Mouse (Mus musculus) retina, postnatal 7 days (tissue): ENCODE results near the gene Cd59b.
A peak's percentile ranks its signal among the peaks of the same experiment; 100 is the strongest.
"Not testable (repeated sequence)": the region's sequence is repeated elsewhere in the genome, so short reads cannot be mapped to it uniquely, and the experiment has no call there.

Experiments
- DNase-seq: peaks from one replicate; pipeline ENCODE4 v3.0.0-alpha.2; 2012; ENCODE audit warnings: low read depth, low spot score

Cd59b gene

GRCm38 (mm10) chr2:104064152-104064551 is 5.5 kb upstream of the Cd59b start:
- DNase-seq, result no peak

GRCm38 (mm10) chr2:104065526-104065925 is 4.1 kb upstream of the Cd59b start, which contains the start of gene Gm10912:
Gene Gm10912, plus strand, starts transcription at chr2:104065826.
- not testable (repeated sequence) for DNase-seq

GRCm38 (mm10) chr2:104068450-104068849 is 1.2 kb upstream of the Cd59b start, which contains the start of gene Gm10799:
Gene Gm10799, minus strand, starts transcription at chr2:104068550.
- DNase-seq, result not testable (repeated sequence)

GRCm38 (mm10) chr2:104078285-104078684 is 8.6 kb downstream of the Cd59b start:
- not testable (repeated sequence) for DNase-seq

GRCm38 (mm10) chr2:104081436-104082050 is 11.9 kb downstream of the Cd59b start:
- not testable (repeated sequence) for DNase-seq

- DNase-seq, result no peak
Observed at GRCm38 (mm10) chr2:104082474-104082873, 12.8 kb downstream of the Cd59b start.

- DNase-seq, result not testable (repeated sequence)
Observed at GRCm38 (mm10) chr2:104084027-104084426, 14.4 kb downstream of the Cd59b start.

GRCm38 (mm10) chr2:104087562-104087961 is 17.9 kb downstream of the Cd59b start:
- not testable (repeated sequence) for DNase-seq

- DNase-seq, result no peak
Observed at GRCm38 (mm10) chr2:104093305-104093704, 23.7 kb downstream of the Cd59b start.

- peak; percentile 9 for DNase-seq
Observed at GRCm38 (mm10) chr2:104095741-104096213, 26.1 kb downstream of the Cd59b start, which contains the start of gene Cd59a. Gene Cd59a, plus strand, starts transcription at chr2:104095801.

GRCm38 (mm10) chr2:104096256-104096655 is 26.6 kb downstream of the Cd59b start:
- no peak for DNase-seq

- DNase-seq, result not testable (repeated sequence)
Observed at GRCm38 (mm10) chr2:104096796-104097195, 27.1 kb downstream of the Cd59b start.

GRCm38 (mm10) chr2:104097396-104097795 is 27.7 kb downstream of the Cd59b start:
- DNase-seq, result not testable (repeated sequence)

- no peak for DNase-seq
Observed at GRCm38 (mm10) chr2:104098529-104099230, 29.0 kb downstream of the Cd59b start.

GRCm38 (mm10) chr2:104099231-104099585 is 29.6 kb downstream of the Cd59b start:
- no peak for DNase-seq

- no peak for DNase-seq
Observed at GRCm38 (mm10) chr2:104099946-104100345, 30.3 kb downstream of the Cd59b start.

- DNase-seq, result no peak
Observed at GRCm38 (mm10) chr2:104104800-104105199, 35.2 kb downstream of the Cd59b start.

- DNase-seq, result not testable (repeated sequence)
Observed at GRCm38 (mm10) chr2:104109021-104109420, 39.4 kb downstream of the Cd59b start.

GRCm38 (mm10) chr2:104109528-104109927 is 39.9 kb downstream of the Cd59b start:
- no peak for DNase-seq

- no peak for DNase-seq
Observed at GRCm38 (mm10) chr2:104110031-104110430, 40.4 kb downstream of the Cd59b start.

- DNase-seq, result not testable (repeated sequence)
Observed at GRCm38 (mm10) chr2:104111170-104111797, 41.6 kb downstream of the Cd59b start.

GRCm38 (mm10) chr2:104113563-104113962 is 43.9 kb downstream of the Cd59b start:
- DNase-seq, result not testable (repeated sequence)
